Mouse (Mus musculus): Measurements from ENCODE around the gene Rgl1.

DNA sequence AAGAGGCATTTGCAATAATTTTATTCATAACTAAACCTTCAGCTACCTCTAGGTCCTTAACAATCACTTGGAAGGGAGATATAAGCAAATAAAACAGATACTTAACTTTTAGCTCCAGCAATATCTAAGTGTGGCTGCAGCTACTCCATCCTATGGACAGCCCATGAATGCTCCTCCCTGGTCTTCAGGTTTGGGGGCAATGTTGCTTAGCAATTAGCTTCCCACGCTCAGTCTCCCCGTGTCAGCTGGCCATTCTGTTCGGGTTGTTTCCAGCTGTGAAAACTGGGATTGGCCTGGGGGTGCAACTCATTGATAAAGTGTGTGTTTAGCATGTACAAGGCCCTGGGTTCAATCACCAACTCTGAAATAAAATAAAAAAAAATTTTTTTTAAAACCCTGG is 136.4 kb downstream of the Rgl1 start:
- TF ChIP-seq CTCF (IDR thresholded peaks at IDR 0.05; ENCODE audit: extremely low read depth, insufficient read length, insufficient replicate concordance, low read depth, low read length) (no peak), POLR2A (IDR thresholded peaks at IDR 0.05; ENCODE audit: low read depth, low read length) (no peak)
